Mouse (Mus musculus) CH12.LX (cell line): ENCODE measurements at regions not wholly inside any gene's neighbourhood (a gene's known extent, or its start where the extent isn't known, plus 50 kb on each side); places are given as distances from the start of the nearest gene placed in this dataset.

Source experiments
- DNase-seq: peaks from one replicate; pipeline ENCODE4 v3.0.0-alpha.2; 2013; ENCODE audit errors: extremely low read depth
- H3K27ac ChIP-seq: 2 replicates; pipeline ENCODE4 v1.5.1; 2012; ENCODE audit warnings: low read depth, mild to moderate bottlenecking, control low read depth, moderate library complexity; ENCODE audit not compliant: insufficient read depth
- H3K27me3 ChIP-seq: replicated peaks from 2 replicates; pipeline ENCODE3; 2012; ENCODE audit warnings: inconsistent platforms
- H3K36me3 ChIP-seq, 2 experiments: replicated peaks in 1 of 2; 2 replicates each; pipeline versions ENCODE3 to v1.6.1; 2012; ENCODE audit warnings: inconsistent platforms in 1 of 2, low read length in 1 of 2, mild to moderate bottlenecking in 1 of 2, mixed read lengths in 1 of 2, moderate library complexity in 1 of 2; ENCODE audit not compliant: control insufficient read depth in 1 of 2, insufficient read depth in 1 of 2
- H3K4me1 ChIP-seq, 2 experiments: 2 replicates each; pipeline ENCODE4 v1.6.1; 2012; ENCODE audit warnings: inconsistent platforms in 1 of 2, moderate library complexity in 1 of 2; ENCODE audit not compliant: insufficient read depth in 2 of 2, control insufficient read depth in 1 of 2
- H3K4me2 ChIP-seq: 2 replicates; pipeline ENCODE4 v1.6.1; 2012; ENCODE audit warnings: low read depth, mild to moderate bottlenecking, control low read depth; ENCODE audit not compliant: poor library complexity, insufficient read depth, severe bottlenecking
- H3K4me3 ChIP-seq, 3 experiments: fragments of 150-350 bp in 1 of 3; sonication (generic) in 1 of 3; replicated peaks in 1 of 3; 2 replicates each; pipeline versions ENCODE3 to v1.5.1; 2011 to 2012; ENCODE audit warnings: low read depth in 2 of 3, low read length in 2 of 3, mild to moderate bottlenecking in 2 of 3, moderate library complexity in 2 of 3, control low read depth in 1 of 3, improper control_type of control experiment in 1 of 3, inconsistent platforms in 1 of 3, mixed read lengths in 1 of 3; ENCODE audit not compliant: poor library complexity in 1 of 3
- H3K79me2 ChIP-seq: replicated peaks from 2 replicates; pipeline ENCODE4 v1.6.1; 2012; ENCODE audit warnings: mild to moderate bottlenecking, moderate library complexity; ENCODE audit not compliant: control insufficient read depth, poor library complexity, insufficient read depth, severe bottlenecking; ENCODE audit errors: extremely low read depth
- H3K9ac ChIP-seq: 2 replicates; pipeline ENCODE4 v1.6.1; 2012; ENCODE audit warnings: low read depth, mild to moderate bottlenecking, control low read depth, moderate library complexity; ENCODE audit not compliant: insufficient read depth
- H3K9me3 ChIP-seq: replicated peaks from 2 replicates; pipeline ENCODE3; 2012; ENCODE audit warnings: low read length, inconsistent platforms, mixed read lengths
- BHLHE40 ChIP-seq: IDR thresholded peaks from 2 replicates; pipeline ENCODE4 v1.6.1; 2011; ENCODE audit warnings: mild to moderate bottlenecking, low read depth, low read length, improper control_type of control experiment
- CHD2 ChIP-seq: IDR thresholded peaks from 2 replicates; pipeline ENCODE4 v1.6.1; 2011; ENCODE audit warnings: low read length, improper control_type of control experiment
- ELF1 ChIP-seq: IDR thresholded peaks from 2 replicates; pipeline ENCODE4 v1.6.1; 2014; ENCODE audit warnings: low read depth, mild to moderate bottlenecking, inconsistent platforms, low read length, improper control_type of control experiment
- EP300 ChIP-seq: IDR thresholded peaks from 2 replicates; pipeline ENCODE4 v1.6.1; 2011; ENCODE audit warnings: low read length, improper control_type of control experiment
- ETS1 ChIP-seq: conservative IDR thresholded peaks from 2 replicates; pipeline ENCODE4 v1.6.1; 2012; ENCODE audit warnings: low read depth, mild to moderate bottlenecking, inconsistent platforms, low read length, improper control_type of control experiment, moderate library complexity
- GABPA ChIP-seq: IDR thresholded peaks from 2 replicates; pipeline ENCODE4 v1.6.1; 2012; ENCODE audit warnings: low read depth, low read length, improper control_type of control experiment, inconsistent platforms; ENCODE audit not compliant: insufficient replicate concordance
- HCFC1 ChIP-seq: IDR thresholded peaks from 2 replicates; pipeline ENCODE4 v1.6.1; 2012; ENCODE audit warnings: low read depth, mild to moderate bottlenecking, inconsistent platforms, low read length, improper control_type of control experiment
- IRF4 ChIP-seq: IDR thresholded peaks from 2 replicates; pipeline ENCODE4 v1.6.1; 2014; ENCODE audit warnings: low read depth, mild to moderate bottlenecking, inconsistent platforms, low read length, improper control_type of control experiment
- KAT2A ChIP-seq: IDR thresholded peaks from 2 replicates; pipeline ENCODE4 v1.6.1; 2012; ENCODE audit warnings: low read length, improper control_type of control experiment, inconsistent platforms; ENCODE audit not compliant: insufficient replicate concordance
- MEF2A ChIP-seq: IDR thresholded peaks from 2 replicates; pipeline ENCODE4 v1.6.1; 2014; ENCODE audit warnings: low read depth, mild to moderate bottlenecking, inconsistent platforms, low read length, improper control_type of control experiment, borderline replicate concordance
- MXI1 ChIP-seq: IDR thresholded peaks from 2 replicates; pipeline ENCODE4 v1.6.1; 2011; ENCODE audit warnings: mild to moderate bottlenecking, low read depth, low read length, improper control_type of control experiment
- MYC ChIP-seq: IDR thresholded peaks from 2 replicates; pipeline ENCODE4 v1.6.1; 2011; ENCODE audit warnings: low read depth, mild to moderate bottlenecking, improper control_type of control experiment, low read length
- NELFE ChIP-seq: IDR thresholded peaks from 2 replicates; pipeline ENCODE4 v1.6.1; 2011; ENCODE audit warnings: low read depth, low read length, improper control_type of control experiment
- PAX5 ChIP-seq: IDR thresholded peaks from 2 replicates; pipeline ENCODE4 v1.6.1; 2012; ENCODE audit warnings: low read length, inconsistent platforms, mixed read lengths
- POLR2AphosphoS2 ChIP-seq: IDR thresholded peaks from 2 replicates; pipeline ENCODE4 v1.6.1; 2011; ENCODE audit warnings: low read depth, low read length, improper control_type of control experiment
- RAD21 ChIP-seq: IDR thresholded peaks from 2 replicates; pipeline ENCODE4 v1.6.1; 2011; ENCODE audit warnings: low read depth, mild to moderate bottlenecking, low read length, improper control_type of control experiment, moderate library complexity
- SMC3 ChIP-seq: IDR thresholded peaks from 2 replicates; pipeline ENCODE4 v1.6.1; 2011; ENCODE audit warnings: low read depth, low read length, improper control_type of control experiment
- TBP ChIP-seq: conservative IDR thresholded peaks from 2 replicates; pipeline ENCODE4 v1.6.1; 2011; ENCODE audit warnings: low read depth, low read length, improper control_type of control experiment
- USF1 ChIP-seq: IDR thresholded peaks from 2 replicates; pipeline ENCODE4 v1.6.1; 2014; ENCODE audit warnings: low read depth, mild to moderate bottlenecking, inconsistent platforms, low read length, improper control_type of control experiment
- ZC3H11A ChIP-seq: IDR thresholded peaks from 2 replicates; pipeline ENCODE4 v1.6.1; 2012; ENCODE audit warnings: low read depth, mild to moderate bottlenecking, inconsistent platforms, low read length, improper control_type of control experiment
- ZNF384 ChIP-seq: IDR thresholded peaks from 2 replicates; pipeline ENCODE4 v1.6.1; 2012; ENCODE audit warnings: low read depth, low read length, improper control_type of control experiment, inconsistent platforms
- dilution Hi-C: fragments of 300-500 bp; cut with MboI; formaldehyde crosslinking; loops from 2 replicates; pipeline ENCODE4 v1.14.3; 2020; ENCODE audit warnings: low sequenced_read_pairs; ENCODE audit not compliant: extremely low pct_unique_long_range_greater_than_20kb, extremely low pct_ligation_motif_present
- in situ Hi-C: fragments of 300-500 bp; cut with MboI; formaldehyde crosslinking; loops from 3 replicates; pipeline ENCODE4 v1.14.3; 2019; ENCODE audit warnings: low sequenced_read_pairs, low pct_ligation_motif_present, low pct_unique_long_range_greater_than_20kb, mixed read lengths

DNA sequence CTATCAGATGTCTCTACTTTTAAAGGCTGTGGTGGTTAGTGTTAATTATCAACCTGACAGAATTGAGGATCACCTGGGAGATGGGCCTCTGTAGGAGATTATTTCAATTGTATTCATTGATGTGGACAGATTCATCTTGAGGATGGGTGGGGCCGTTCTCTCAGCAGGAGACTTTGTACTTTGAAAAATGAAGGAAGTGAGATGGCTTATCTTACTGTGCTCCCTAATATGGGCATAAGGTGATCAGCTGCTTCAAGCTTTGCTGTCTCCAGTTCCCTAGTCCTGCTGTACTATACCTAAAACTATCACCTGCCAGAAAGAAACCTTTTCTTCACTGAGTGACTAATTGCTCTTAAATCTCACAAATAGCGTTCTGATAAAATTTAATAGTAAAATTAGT, 159.4 kb downstream of the Rad51ap2 start:
- in situ Hi-C loops, result no loop called here

DNA sequence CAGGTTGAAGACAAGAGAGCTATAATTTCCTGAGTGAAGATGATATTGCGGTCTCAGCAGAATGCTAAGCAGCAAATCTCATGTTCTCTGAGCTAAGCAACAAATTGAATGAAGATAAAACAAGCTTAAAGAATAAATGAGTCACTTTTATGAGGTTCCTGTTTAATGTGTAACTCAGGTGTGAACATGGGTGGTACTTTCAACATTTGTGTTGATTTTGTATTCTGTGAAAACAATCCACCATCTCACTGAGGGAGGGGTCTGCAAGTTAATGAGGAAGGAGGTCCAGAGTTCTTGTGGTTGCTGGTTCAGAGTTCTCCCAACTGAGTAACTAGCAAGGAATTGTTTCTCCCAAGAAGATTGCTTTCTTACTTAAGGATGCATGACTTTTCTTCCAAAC, 167.7 kb downstream of the Rad51ap2 start:
- TF ChIP-seq NELFE (no peak), MXI1 (no peak), PAX5 (no peak), ETS1 (no peak), GABPA (no peak)
- no peak for DNase-seq
- Histone ChIP-seq H3K27ac (no peak overlapping the region), H3K4me3 (no peak overlapping the region), H3K79me2 (no peaks in the 10 kb centered on the region), H3K9me3 (no peaks in the 10 kb centered on the region), H3K4me2 (no peak overlapping the region), H3K4me1 (no peaks in the 10 kb centered on the region; a peak in 1 of 4 replicates), H3K27me3 (no peaks in the 10 kb centered on the region), H3K36me3 (no peaks in the 10 kb centered on the region), H3K9ac (no peak overlapping the region)
- dilution Hi-C loops (no loop called here), in situ Hi-C loops (no loop called here)

More for the DNA sequence above, 159.4 kb downstream of the Rad51ap2 start:
- Histone ChIP-seq H3K9ac (no peak overlapping the region), H3K9me3 (no peaks in the 10 kb centered on the region), H3K27me3 (no peaks in the 10 kb centered on the region), H3K4me3 (no peak overlapping the region)
- no peak for DNase-seq
- TF ChIP-seq GABPA (no peak), KAT2A (no peak), POLR2AphosphoS2 (no peak), MYC (no peak), ZC3H11A (no peak), SMC3 (no peak), MEF2A (no peak), BHLHE40 (no peak), HCFC1 (no peak), EP300 (no peak), ETS1 (no peak), TBP (no peak), ELF1 (no peak), CHD2 (no peak), IRF4 (no peak), USF1 (no peak), RAD21 (no peak), ZNF384 (no peak)
- TF ChIP-seq, all 38 proteins: peak for 0
- dilution Hi-C loops, result no loop called here
- no peaks in the 10 kb centered on the region for H3K79me2 ChIP-seq
- no peaks in the 10 kb centered on the region for H3K4me1 ChIP-seq
- H3K36me3 ChIP-seq, result no peaks in the 10 kb centered on the region
- no peak overlapping the region for H3K4me2 ChIP-seq
- H3K27ac ChIP-seq, result no peak overlapping the region
